Mouse (Mus musculus) brain, adult 2 months (tissue): ENCODE results near the gene Plekhm2.

ENCODE experiments used
- DNase-seq: peaks from one replicate; pipeline ENCODE4 v3.0.0; 2011; ENCODE audit warnings: low read depth, low spot score

Gene Plekhm2

DNA sequence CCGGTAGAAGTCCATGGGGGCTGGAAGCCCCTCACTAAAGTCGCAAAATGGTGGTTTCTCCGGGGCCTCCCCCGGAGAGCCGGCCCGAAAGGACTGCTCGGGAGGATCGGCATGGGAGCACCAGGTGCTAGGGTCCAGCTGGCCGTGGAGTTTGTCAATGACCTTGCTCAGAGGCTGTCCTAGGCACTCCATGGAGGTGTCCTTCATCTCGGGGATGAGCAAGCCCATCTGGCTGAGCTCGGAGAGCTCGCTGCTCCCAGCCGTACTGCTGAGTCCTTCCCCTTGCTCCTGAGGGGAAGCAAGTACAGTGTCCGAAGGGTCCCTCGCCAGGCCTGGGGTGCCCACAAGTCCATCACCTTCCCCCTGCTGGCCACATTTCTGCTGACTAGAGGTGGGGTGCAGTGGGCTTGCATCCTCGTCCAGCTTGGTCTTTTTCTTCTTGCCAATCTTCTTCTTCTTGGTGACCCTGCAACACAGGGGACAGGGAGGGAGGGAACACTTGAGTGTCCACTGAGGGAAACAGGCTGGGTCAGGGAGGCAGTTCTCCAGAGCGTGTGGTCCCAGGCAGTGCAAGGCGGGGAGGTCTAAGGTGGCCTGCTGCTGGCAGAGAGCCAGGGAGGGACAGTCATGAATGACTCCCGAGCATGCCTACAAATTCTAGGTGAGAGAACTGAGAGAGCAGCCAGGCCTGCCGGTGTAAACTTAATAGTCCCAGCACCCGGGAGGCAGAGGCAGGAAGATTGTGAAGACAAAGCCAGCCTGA, 32.4 kb downstream of the Plekhm2 start:
- DNase-seq = no peak

DNA sequence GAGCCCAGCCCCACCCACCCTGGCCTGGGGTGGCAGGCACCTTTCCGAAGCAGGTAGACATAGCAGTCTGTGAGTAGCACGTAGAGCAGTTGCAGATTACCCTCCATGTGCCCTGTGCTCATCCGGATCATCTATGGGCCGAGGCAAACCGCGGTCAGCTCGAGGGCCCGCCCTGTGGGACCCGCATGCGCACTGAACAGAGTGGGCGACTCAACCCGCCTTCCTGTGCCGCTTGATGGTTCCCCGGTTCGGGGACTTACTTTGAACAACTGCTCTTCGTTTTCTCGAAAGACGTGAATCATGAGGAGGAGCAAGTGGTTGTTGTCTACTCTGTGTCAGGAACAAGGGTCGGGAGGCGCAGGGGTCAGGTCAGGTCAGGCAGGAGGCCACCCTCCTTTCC, 33.4 kb downstream of the Plekhm2 start:
- DNase-seq = no peak

DNA sequence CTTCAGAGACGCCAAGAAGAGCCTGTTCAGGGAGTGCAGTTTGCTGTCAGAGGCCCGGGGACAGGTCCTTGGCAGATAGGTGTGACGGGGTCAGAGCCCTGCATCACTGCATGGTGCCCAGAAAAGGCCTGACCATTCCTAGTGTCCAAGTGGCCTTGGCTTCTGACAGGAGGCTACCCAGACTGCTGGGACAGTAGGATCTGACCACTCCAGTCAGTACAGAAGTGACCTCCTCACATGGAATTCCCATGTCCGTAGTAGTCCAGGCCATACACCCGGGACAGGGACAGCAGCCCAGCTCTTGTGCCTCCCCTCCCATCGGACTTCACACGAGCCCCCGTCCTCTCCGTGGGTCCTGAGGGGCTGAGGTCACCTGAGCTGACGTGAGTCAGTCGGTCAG, 34.7 kb downstream of the Plekhm2 start:
- DNase-seq = no peak

DNA sequence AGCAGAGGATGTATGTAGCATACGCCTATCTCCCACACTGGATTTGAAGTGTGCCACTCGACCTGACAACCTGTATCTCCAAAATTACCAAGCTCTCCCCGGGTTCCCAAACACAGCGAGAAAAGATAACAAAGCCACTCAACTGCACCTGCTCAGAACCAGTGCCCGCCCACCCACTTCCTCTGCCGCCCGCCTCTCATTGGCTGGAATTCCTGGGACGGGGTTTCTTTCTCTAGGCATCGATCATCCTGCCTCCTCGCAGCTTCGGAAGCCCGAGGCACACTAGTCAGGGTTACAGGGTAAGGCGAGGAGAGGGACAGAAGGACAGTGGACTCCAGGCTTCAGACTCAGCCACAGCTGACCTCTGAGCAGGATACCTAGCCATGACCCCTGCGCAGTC, 36.0 kb downstream of the Plekhm2 start:
- DNase-seq = no peak

- no peak for DNase-seq
These were observed 37.2 kb downstream of the Plekhm2 start for GRCm38 (mm10) chr4:141627502-141627901.

- no peak for DNase-seq
These were observed 38.7 kb downstream of the Plekhm2 start for GRCm38 (mm10) chr4:141625774-141626550.

DNA sequence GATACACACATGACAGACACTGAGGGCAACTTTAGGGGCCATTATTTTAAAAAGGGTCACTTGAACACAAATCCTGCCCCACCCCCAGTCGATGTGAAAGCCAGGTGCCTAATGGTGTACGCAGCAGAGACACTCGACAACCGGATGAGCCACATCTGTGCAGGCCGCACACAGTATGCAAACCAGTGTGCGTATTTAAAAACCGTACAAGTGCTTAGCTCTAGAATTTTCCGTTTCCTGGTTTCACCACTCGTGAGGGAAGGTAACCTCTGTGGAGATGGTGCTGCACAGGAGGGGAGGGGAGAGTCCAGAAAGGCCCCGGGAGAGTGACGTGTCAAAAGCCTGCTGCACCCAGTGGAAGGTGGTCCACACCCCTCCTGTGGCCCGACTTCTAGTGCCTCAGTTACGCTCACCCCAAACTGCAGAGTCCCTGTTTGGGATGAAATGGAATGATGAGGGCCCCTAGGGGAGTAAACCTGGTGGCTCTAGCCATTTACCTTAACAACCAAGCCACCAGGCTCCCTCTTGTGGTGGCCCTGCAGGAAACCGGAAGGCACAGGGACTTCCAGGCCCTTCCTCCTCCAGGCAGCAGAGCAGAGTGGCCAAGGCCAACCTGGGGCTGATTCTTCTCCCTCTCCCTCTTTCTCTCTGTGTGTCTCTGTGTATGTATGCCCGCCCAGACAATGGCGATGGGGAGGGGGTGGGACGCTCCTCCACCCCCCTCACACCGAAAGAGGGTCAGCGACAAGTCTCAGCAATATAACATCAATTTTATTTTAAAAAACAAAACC, 39.5 kb downstream of the Plekhm2 start:
- peak; percentile 56 for DNase-seq

DNA sequence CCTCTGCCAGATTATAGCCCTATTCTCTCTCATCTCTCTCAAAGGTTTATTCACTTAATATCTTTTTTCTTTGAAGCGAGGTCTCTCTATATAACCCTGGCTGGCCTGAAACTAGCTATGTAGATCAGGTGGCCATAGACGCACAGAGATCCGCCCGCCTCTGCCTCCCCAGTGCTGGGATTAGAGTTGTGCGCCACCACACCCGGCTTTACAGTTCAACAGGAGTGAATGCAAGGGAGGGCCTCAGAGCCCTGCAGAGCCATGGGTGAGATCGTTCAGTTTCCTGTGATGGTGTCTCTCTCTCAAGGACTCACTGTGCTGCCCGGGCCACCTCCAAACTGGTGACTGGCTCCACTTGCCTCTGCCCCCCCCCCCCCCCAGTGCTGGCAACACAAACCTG, 40.6 kb downstream of the Plekhm2 start:
- no peak for DNase-seq

DNA sequence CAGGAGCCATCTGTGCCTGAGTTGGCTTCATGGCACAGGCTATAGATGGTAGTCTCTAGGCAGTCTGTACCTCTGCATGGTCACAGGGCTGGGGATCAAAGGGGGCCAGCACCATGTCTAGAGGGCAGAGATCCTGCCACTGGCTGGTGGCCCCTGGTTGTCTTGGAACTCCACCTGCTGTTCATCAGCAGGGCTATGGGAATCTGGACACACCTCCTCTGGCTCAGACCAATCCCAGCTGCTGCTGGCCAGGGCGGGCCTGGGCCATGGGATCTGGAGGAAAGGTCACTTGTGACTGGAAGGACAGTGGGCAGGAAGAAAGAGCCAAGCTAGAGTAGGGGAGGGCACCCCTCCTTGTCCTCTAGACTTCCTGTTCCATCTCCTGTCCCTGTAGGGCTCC, 41.0 kb downstream of the Plekhm2 start, which contains the start of gene Slc25a34:
Slc25a34 (minus strand) TSS at position 156 of the 400 bp plus-strand sequence.
- peak; percentile 25 for DNase-seq

DNA sequence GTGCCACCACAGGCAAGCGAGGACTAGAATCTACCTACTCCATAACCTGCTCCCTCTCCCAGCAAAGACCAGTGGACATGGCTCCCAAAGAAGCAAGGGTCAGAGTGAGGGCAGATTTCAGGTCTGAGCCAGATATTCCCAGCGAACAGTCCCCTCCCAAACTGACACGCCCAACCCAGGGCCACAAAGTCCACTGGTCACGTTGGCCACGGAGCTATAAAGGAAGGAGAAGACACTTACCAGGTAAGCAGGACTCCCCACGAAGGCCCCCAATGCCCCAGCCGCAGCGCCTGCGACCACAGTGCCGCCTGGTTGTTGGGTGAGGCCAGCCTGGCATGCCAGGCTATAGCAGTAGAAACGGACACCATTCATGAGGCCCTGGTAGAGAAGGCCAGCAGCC, 41.7 kb downstream of the Plekhm2 start:
- no peak for DNase-seq

DNA sequence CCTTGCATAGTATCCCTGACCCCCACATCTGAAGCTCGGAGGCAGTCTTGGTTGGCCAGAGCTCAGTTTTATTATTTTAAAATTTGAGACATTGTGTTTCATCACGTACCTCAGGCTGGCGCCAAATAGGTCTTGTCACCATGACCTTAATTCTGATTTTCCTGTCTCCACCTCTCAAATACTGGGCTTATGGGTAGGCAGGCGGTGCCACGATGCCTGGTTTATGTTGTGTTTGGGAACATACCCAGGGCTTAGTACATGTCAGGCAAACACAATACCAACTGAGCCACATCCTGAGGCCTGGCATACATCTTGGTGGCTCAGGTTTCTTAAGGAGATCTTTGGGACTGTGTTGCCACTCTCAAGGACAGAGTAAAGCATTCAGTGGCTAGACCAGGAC, 42.1 kb downstream of the Plekhm2 start:
- DNase-seq = no peak

DNA sequence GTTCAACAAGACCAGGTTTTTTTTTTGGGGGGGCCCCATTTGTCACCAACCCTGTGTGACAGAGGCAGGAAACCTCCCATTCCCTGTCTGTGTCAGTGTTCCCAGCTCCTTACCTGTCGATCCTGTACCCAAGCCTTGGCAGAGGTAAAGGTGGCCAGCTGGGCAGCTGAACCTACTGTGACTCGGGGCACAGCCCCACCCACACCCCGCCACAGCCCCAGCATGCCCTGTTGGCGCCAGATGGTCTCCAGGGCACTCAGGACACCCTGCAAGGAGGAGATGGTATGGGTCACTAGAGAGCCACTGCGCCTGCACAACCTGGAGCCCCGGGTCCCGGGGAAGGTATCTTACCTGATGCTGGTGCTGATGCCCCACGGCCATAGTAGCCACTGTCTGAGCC, 42.6 kb downstream of the Plekhm2 start:
- DNase-seq = no peak

DNA sequence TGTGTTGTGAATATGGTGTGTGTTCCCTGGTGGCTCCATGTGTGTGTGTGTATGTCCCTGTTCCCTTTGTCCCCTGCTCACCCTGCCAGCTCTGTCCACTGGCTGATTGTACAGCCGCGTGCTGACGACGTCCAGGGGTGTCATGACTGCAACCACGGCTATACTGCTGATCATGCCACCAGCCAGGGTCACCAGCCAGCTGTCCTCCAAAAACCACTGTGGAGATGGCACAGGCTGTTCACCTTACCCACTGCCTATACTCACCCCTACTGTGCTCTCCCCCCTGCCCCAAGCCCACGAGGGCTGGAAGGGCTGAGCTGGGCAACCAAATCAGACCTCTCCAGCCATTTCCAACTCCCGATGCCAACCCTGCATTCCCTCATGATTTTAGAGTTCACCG, 43.4 kb downstream of the Plekhm2 start:
- no peak for DNase-seq

DNA sequence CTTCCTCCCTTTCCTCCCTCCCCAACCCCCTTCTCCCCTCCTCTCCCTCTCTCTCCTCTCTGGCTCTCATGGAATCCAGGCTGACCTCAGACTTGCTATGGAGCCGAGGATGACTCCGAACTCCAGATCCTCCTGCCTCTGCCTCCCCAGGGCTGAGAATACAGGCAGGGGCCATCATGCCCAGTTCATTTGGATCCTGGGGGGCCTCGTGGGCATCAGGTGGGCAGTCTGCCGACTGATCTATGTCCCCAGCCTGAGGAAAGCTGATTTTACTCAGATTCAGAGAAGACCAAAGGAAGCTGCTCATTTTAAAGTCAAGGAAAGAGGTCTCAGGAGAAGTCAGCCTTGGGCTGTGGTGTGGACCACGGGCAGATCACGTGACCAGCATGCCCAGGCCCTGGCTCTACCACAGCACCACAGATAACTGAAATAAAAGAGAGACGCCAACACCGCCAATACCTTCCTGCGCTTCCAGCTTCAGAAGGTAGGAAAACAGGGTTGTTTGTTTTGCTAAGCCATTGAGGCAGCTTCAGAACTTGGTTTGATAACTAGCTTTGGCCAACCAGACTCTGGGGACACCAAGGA, 45.3 kb downstream of the Plekhm2 start:
- no peak for DNase-seq

DNA sequence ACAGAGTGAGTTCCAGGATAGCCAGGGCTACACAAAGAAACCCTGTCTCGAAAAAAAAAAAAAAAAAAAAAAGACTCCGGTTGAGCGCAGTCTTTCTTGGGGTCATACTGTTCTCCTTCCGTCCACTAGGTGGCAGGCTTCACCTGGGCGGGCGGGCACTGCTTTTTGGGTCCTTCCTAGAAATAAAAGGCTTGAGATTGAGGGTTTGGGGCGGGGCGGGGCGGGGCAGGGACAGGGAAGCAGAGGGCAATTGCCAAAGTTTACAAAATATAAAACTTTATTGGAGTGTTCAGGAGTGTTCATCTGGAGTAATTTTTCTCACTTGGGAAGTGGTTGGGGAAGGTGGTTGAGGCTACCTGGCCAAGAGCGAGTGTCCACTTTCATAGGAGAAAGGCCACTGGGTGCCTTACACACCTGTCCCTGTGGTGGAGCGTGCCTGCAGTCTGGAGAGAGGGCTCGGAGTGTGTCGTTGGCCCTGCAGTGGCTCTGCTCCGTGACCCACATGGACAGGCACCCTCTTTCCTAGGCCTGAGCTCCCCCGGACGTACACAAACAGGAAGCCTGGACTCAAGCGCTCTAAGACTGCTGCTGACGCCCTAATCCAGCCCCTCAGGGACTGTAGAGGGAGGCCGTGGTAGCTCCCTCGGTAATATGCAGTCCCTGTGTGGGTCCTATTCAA, 46.0 kb downstream of the Plekhm2 start, which contains the start of gene Tmem82:
Tmem82 (minus strand) TSS at position 69 of the 679 bp plus-strand sequence.
- peak; percentile 59 for DNase-seq

DNA sequence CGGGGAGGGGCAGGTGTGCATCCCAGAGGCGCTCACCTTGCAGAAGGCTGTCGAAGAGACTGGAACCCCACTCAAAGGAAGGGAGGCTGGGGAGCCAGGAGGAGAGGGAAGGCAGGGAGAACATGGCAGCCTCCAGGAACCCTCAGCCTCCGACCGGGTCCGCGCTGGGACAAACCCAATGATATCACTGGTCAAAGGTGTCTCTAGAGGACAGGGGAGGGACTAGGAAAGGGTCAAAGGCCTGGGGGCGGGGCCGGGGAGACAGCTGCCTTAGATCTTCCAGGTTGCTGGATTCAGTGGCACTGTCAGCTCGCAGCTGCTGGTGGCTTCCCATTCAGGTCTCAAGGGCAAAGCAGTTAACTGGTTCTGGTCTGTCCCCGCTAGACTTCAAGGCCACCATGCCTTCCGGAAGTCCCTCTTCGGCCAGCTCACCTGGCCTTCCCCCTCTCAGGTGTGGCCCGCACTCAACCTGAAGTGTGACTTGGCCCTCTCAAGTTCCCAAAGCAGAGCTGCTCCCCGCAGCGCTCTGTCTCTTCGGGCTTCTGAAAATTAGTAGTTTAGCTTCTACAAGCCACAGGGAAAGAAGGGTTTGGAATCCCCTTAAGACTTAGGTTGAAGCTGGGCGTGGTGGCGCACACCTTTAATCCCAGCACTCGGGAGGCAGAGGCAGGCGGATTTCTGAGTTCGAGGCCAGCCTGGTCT, 46.7 kb downstream of the Plekhm2 start:
- DNase-seq = no peak

GRCm38 (mm10) chr4:141617299-141617698, 47.4 kb downstream of the Plekhm2 start:
- peak; percentile 31 for DNase-seq

DNA sequence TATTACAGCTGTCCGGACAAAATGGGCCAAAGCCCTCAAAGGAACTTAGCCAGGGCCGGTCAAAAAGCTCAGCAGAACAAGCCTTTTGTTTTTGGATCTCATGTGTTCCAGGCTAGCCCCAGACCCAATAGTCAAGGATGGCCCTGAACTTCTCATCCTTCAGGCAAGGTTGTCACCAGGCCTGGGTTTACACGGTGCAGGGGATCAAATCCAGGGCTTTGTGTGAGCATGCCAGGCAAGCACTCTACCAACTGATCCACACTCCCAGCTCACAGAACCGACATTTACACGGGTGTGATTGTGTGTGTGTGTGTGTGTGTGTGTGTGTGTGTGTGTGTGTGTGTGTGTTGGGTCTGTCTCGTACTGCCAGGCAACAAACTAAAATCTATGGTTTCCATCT, 47.9 kb downstream of the Plekhm2 start:
- DNase-seq = no peak

DNA sequence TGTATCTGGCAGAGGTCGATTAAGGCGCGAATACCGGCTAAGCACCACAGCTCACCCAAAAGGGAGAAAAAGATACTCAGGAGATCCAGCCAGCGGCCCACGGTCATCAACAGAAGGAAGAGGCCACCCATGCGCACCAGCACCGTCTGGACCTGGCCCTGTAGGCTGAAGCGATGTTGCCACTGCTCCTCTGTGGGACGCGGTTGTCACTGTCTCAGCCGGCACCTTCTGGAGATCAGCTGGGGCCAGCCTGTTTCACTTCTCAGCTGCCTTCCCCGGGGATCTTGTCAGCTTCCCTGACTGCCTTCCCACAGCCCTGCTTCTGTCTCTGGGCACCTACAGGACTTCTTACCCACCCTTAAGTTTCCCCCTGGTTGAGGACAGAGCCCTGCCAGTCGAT, 49.8 kb downstream of the Plekhm2 start:
- DNase-seq = no peak

DNA sequence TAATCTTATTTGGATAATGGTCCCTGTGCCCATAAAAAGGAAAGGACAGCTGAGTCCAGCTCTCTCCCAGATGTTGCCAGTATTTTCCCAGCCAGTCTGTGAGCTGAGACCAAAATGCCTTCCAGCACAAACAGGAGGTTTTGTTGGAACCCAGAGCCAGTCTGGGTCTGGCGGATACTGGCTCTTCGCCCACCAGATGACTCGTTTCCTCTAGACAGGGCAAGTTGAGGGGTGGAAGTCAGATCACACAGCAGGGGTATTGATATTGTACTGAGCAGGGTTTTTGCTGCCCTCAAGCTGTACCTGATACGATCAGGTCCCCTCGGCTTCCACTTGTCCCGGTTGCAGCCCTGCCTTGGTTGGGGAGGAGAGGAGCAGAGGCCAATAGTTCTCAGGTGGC, 55.2 kb downstream of the Plekhm2 start:
- no peak for DNase-seq

DNA sequence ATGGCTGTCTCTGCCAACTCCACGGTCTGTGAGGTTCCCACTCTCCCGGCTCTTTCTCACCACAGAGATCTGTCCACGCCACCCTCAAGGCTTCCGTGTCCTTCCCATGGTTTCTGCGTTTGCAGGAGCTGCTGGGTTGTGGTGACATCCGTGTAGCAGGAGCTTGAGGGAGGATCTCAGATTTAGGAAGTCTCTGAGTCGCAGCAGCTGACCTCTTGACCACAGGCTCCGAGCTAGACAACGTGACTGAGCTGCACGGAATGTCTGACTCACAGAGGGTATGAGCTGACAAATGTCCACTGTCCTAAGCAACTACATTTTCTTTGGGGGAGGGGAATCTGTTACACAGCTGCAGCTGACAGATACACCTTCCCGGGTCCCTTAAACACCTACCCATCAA, 58.8 kb downstream of the Plekhm2 start, which contains the start of gene Fblim1:
Fblim1 (minus strand) TSS at position 236 of the 400 bp plus-strand sequence.
- peak; percentile 24 for DNase-seq
